Mouse (Mus musculus) testis, postnatal 10 days (tissue): Measurements from ENCODE around the gene Sit1.

Source experiments
- DNase-seq: peaks from one replicate; pipeline ENCODE4 v3.0.0; 2021; ENCODE audit warnings: low spot score

Sit1 gene

GRCm38 (mm10) chr4:43466872-43467271 is 16.7 kb downstream of the Sit1 start:
- DNase-seq: no peak

GRCm38 (mm10) chr4:43465935-43466334 is 17.6 kb downstream of the Sit1 start:
- DNase-seq: no peak

- no peak for DNase-seq
Measured at GRCm38 (mm10) chr4:43463102-43463501, 20.4 kb downstream of the Sit1 start.

GRCm38 (mm10) chr4:43457124-43457523 is 26.4 kb downstream of the Sit1 start:
- no peak for DNase-seq

GRCm38 (mm10) chr4:43456470-43456869 is 27.1 kb downstream of the Sit1 start:
- DNase-seq: no peak

GRCm38 (mm10) chr4:43454041-43454836 is 29.3 kb downstream of the Sit1 start, which contains the start of gene Cd72:
TSS of gene Cd72 (minus strand) at chr4:43454628.
- no peak for DNase-seq

- DNase-seq: no peak
Measured at GRCm38 (mm10) chr4:43453413-43453812, 30.1 kb downstream of the Sit1 start.

- DNase-seq: no peak
Measured at GRCm38 (mm10) chr4:43452315-43452714, 31.2 kb downstream of the Sit1 start.

GRCm38 (mm10) chr4:43448554-43448953 is 35.0 kb downstream of the Sit1 start:
- no peak for DNase-seq

- DNase-seq: peak; percentile 60
Measured at GRCm38 (mm10) chr4:43447251-43447650, 36.3 kb downstream of the Sit1 start.

GRCm38 (mm10) chr4:43443511-43443910 is 40.0 kb downstream of the Sit1 start:
- peak; percentile 73 for DNase-seq

GRCm38 (mm10) chr4:43442456-43443361 is 40.8 kb downstream of the Sit1 start:
- peak; percentile 87 for DNase-seq

- DNase-seq: peak; percentile 99
Measured at GRCm38 (mm10) chr4:43442044-43442443, 41.5 kb downstream of the Sit1 start.

- no peak for DNase-seq
Measured at GRCm38 (mm10) chr4:43441639-43442038, 41.9 kb downstream of the Sit1 start, which contains the start of gene Tesk1. TSS of gene Tesk1 (plus strand) at chr4:43441939.

GRCm38 (mm10) chr4:43432832-43433231 is 50.7 kb downstream of the Sit1 start:
- DNase-seq: no peak
